Mouse (Mus musculus) urinary bladder, postnatal 0 days (tissue): ENCODE results near the gene Spryd4. TPM values are rescaled to one million over a fixed set of nuclear protein-coding genes. Genes with fewer than 3 reads are reported as not detected.

Experiments
- polyA plus RNA-seq: library from polyadenylated mRNA; unstranded; fragments of >200 nt; fragmentation: Nextera tagmentation; extraction: Ambion mirVana; gene quantifications from 2 replicates; pipeline ENCODE4 v1.2.1, GENCODE M21; 2015

Spryd4 gene
- 20.3 and 21.2 TPM in 2 replicates for polyA plus RNA-seq

DNA sequence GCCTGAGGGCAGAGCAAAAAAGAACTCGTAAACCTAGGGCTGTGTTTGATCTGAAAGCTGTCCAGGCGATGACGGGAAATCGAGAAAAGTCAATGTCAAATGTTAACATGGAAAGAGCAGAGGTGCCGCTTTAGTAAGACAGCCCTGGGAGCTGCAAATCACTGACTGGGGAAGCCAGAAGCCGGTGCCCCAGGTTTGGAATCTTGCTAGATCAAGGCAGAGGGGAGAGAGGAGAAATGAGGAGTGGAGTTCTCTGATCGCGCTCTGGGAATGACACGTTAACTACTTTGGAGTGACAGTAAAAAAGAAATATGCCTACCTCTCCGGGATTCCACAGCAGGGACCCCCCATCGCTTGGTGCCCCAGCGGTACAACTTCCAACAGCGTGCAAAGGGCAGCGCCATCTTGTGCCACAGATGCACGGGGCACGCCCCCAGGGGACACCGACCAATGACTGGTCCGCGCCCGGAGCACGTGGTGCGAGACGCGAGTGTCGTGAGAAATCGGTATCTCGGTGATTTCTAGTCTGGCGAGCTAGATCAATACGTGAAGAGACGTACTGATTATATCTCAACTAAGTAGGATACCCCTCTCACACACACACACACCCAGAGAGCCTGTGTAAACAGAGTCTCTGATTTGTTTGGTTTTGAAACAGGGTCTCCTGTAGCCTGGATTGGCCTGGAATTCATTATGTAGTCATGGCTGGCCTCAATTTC, at the start of gene Spryd4:
Gene Spryd4, minus strand, starts transcription at position 418 of the 719 bp plus-strand sequence.

DNA sequence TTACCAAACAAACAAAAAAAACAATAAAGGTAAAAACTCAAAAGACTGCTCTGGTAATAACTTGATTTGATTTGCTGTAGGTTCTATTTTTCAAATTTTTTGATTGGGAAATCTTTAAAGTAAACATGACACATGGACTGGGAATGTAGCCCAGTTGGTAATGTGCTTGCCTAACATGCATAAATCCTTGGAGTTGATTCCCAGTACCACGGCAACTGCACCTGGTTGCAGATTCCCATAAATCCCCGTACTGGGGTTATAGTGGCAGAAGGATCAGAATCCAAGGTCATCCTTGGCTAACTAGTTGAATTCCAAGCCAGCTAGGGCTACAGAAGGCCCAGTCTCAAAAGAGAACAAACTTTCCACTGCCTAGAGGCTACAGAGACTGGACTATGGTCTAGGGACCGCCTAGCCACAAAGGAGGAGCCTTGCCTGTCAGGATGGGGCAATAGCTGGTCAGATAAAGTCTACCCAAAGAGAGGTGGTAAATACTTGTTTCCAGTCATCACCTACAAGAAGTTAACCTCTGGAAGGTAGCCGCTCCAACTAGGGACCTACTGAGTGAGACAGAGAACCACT, 42.2 kb upstream of the Spryd4 start, which contains the start of gene Apon:
Gene Apon, plus strand, starts transcription at position 420 of the 579 bp plus-strand sequence.

DNA sequence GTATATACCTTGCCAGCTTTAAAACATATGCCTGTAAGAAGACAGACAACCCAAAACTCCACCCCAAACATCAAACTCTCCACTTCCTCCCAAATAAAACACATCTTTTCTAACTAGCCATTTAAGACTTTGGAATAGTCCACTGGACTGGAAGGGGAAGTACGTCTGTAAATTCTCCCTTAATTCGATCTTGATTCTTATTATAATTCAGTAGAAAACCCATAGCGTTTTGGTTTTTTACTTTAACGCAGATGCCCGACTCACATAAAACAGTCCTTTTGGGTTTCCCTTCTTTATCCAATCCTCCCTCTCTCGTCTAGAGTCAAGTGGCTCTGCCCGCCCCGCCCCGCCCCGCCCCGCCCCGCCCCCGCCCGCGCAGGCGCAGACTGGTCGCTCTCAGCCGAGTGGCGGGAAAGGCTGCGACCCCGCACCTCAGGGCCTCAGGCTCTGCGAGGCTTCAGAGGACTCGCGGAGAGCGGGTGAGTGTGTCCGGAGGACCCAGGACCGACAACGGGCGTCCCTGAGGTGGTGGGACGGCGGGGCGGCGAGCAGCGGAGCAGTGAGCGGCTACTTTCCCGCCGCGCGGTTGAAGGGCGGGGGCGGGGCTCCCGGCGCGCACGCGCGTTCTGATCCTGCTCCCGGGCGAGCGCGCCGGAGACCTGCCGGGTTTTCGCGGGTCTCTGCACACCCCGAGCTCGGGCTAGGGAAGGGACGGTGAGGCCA, 20.3 kb upstream of the Spryd4 start, which contains the start of gene Timeless:
Gene Timeless, plus strand, starts transcription at position 369 of the 723 bp plus-strand sequence.

DNA sequence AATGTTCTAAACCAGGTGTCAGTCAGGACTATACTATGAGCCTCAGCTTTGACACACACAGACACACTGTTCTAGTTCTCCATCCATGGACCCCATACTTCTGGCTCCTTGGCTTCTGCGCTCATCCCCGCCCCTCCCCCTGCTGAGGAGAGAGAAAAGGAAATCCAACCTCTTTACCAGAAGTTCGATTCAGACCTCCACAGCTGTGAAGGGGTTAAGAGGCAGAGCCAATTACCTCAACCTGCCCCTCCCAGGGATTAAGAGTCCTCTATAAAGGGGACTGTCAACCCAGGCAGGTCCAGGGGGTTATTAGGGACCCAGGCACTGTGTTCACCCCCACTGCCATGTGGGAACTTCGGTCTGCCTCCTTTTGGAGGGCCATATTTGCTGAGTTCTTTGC, 13.9 kb upstream of the Spryd4 start, which contains the start of gene Mip:
Gene Mip, plus strand, starts transcription at position 301 of the 400 bp plus-strand sequence.

DNA sequence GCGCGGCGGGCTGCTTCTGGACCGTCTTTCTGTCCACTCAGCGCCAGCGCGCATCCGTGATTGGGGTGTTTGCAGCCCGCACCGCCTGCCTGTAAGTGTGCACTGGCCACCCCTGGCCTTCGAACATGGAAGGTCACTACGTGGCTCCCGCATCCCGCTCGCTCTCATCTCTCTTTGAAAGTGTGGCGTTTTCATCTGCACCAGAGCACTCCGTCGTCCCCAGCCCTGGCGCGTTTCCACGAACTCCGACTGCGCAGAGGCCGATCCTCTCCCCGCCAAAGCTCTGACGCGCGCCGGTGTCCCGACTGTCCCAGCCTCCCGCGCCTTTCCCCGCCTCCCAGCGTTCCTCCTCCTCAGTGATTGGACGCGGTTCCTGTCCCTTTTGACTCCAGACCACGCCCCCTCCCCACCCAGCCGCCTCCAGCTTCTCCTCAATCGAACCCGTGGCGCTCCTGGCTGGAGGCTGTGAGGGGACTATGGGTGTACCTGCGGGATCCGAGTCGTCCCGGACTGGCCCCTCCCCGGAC, 17.5 kb downstream of the Spryd4 start, which contains the start of gene Gls2:
Gene Gls2, plus strand, starts transcription at position 434 of the 527 bp plus-strand sequence.

DNA sequence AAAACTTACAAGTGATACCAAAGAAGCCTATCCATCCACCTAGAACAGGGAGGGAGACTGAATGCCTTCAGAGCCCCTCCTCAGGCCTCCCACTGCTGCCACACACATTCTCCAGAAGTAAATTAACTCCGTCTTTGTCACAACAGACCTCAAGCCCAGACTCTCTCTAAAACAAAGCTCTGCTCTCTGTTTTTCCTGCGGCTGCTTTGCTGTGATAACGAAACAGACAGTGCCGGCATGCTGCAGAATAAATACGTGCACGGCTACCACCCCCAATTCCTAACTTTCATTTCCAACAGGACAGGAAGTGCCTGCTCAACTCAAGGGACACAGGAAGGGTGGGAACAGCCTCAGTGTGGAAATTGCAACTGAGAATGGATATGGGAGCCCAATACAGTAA, 31.6 kb downstream of the Spryd4 start, which contains the start of gene Rbms2:
Gene Rbms2, minus strand, starts transcription at position 309 of the 400 bp plus-strand sequence.

Other genes with a start within 250 kb of the Spryd4 start
- not detected in 2 replicates for gene Hsd17b6, start 204.2 kb downstream of the Spryd4 start, polyA plus RNA-seq
- gene Prim1, start 196.6 kb downstream of the Spryd4 start, polyA plus RNA-seq: 18.1 and 22.6 TPM in 2 replicates
- gene Naca, start 176.2 kb downstream of the Spryd4 start, polyA plus RNA-seq: 648 and 722 TPM in 2 replicates
- gene Ptges3, start 152.9 kb downstream of the Spryd4 start, polyA plus RNA-seq: 280 and 335 TPM in 2 replicates
- gene Atp5b, start 128.5 kb downstream of the Spryd4 start, polyA plus RNA-seq: 2,155 and 2,375 TPM in 2 replicates
- gene Baz2a, start 120.2 kb downstream of the Spryd4 start, polyA plus RNA-seq: 6.9 and 7.2 TPM in 2 replicates
- gene Rbms2, start 31.5 kb downstream of the Spryd4 start, polyA plus RNA-seq: 28.2 and 31.3 TPM in 2 replicates
- gene Gls2, start 17.4 kb downstream of the Spryd4 start, polyA plus RNA-seq: 0.37 and 0.49 TPM in 2 replicates
- not detected in 2 replicates for gene Mip, start 14.0 kb upstream of the Spryd4 start, polyA plus RNA-seq
- gene Timeless, start 20.3 kb upstream of the Spryd4 start, polyA plus RNA-seq: 10.5 and 13.6 TPM in 2 replicates
- gene Apon, start 42.3 kb upstream of the Spryd4 start, polyA plus RNA-seq: 0.12 TPM in 1 of 2 replicates, not detected in the other
- gene Apof, start 56.9 kb upstream of the Spryd4 start, polyA plus RNA-seq: 0.46 and 1.4 TPM in 2 replicates
- 10.9 and 12.7 TPM in 2 replicates for gene Stat2, start 58.8 kb upstream of the Spryd4 start, polyA plus RNA-seq
- not detected in 2 replicates for gene Il23a, start 86.9 kb upstream of the Spryd4 start, polyA plus RNA-seq
- 11.6 and 12.1 TPM in 2 replicates for gene Pan2, start 91.5 kb upstream of the Spryd4 start, polyA plus RNA-seq
- 170 and 182 TPM in 2 replicates for gene Cnpy2, start 110.7 kb upstream of the Spryd4 start, polyA plus RNA-seq
- gene Cs, start 125.9 kb upstream of the Spryd4 start, polyA plus RNA-seq: 150 and 164 TPM in 2 replicates
- gene Coq10a, start 157.2 kb upstream of the Spryd4 start, polyA plus RNA-seq: 16.9 TPM in 2 replicates
- gene Ankrd52, start 165.3 kb upstream of the Spryd4 start, polyA plus RNA-seq: 6.7 and 7.2 TPM in 2 replicates
- 0.06 TPM in 1 of 2 replicates, not detected in the other for gene Slc39a5, start 189.4 kb upstream of the Spryd4 start, polyA plus RNA-seq
- gene Nabp2, start 199.7 kb upstream of the Spryd4 start, polyA plus RNA-seq: 51.6 and 55.2 TPM in 2 replicates
- 26.1 and 26.5 TPM in 2 replicates for gene Rnf41, start 199.8 kb upstream of the Spryd4 start, polyA plus RNA-seq
- gene Smarcc2, start 247.4 kb upstream of the Spryd4 start, polyA plus RNA-seq: 25.9 and 32.1 TPM in 2 replicates